Mouse (Mus musculus): ENCODE data around the gene Dap.
A peak's percentile ranks its signal among the peaks of the same experiment; 100 is the strongest.

Gene Dap

GRCm38 (mm10) chr15:31224135-31224761 lies at the start of gene Dap:
Gene Dap, plus strand, starts transcription at chr15:31224314.
- peak; percentile 98 for DNase-seq

- no peak for DNase-seq
These were observed 47.5 kb upstream of the Dap start for GRCm38 (mm10) chr15:31176566-31176965.

GRCm38 (mm10) chr15:31184651-31185443 lies 39.3 kb upstream of the Dap start:
- no peak for DNase-seq

GRCm38 (mm10) chr15:31185506-31185905 lies 38.6 kb upstream of the Dap start:
- DNase-seq, result no peak

GRCm38 (mm10) chr15:31186371-31186901 lies 37.7 kb upstream of the Dap start:
- DNase-seq, result no peak

GRCm38 (mm10) chr15:31192563-31192962 lies 31.6 kb upstream of the Dap start:
- DNase-seq, result no peak

- no peak for DNase-seq
These were observed 28.3 kb upstream of the Dap start for GRCm38 (mm10) chr15:31195776-31196175.

- DNase-seq, result no peak
These were observed 16.6 kb upstream of the Dap start for GRCm38 (mm10) chr15:31207346-31208093.

- DNase-seq, result peak; percentile 69 to 74
These were observed 12.2 kb upstream of the Dap start for GRCm38 (mm10) chr15:31211910-31212309.

- no peak for DNase-seq
These were observed 10.4 kb upstream of the Dap start for GRCm38 (mm10) chr15:31213619-31214270.

GRCm38 (mm10) chr15:31222216-31222615 lies 1.9 kb upstream of the Dap start:
- DNase-seq, result no peak

GRCm38 (mm10) chr15:31223596-31224134 lies 449 bp upstream of the Dap start:
- DNase-seq, result peak; percentile 45 to 55

GRCm38 (mm10) chr15:31224806-31225642 lies 910 bp downstream of the Dap start:
- peak in 1 of 2 experiments; percentile 36 for DNase-seq

GRCm38 (mm10) chr15:31225643-31226325 lies 1.7 kb downstream of the Dap start:
- DNase-seq, result no peak

GRCm38 (mm10) chr15:31226464-31226863 lies 2.4 kb downstream of the Dap start:
- no peak for DNase-seq

- DNase-seq, result no peak
These were observed 3.7 kb downstream of the Dap start for GRCm38 (mm10) chr15:31227793-31228192.

- no peak for DNase-seq
These were observed 8.9 kb downstream of the Dap start for GRCm38 (mm10) chr15:31233006-31233405.

GRCm38 (mm10) chr15:31235794-31236548 lies 11.9 kb downstream of the Dap start:
- peak in 1 of 2 experiments; percentile 14 for DNase-seq

- DNase-seq, result no peak
These were observed 12.4 kb downstream of the Dap start for GRCm38 (mm10) chr15:31236549-31236907.

- no peak for DNase-seq
These were observed 13.3 kb downstream of the Dap start for GRCm38 (mm10) chr15:31237368-31237767.

All from lung, postnatal 4 days (tissue).